Mouse (Mus musculus): ENCODE measurements at regions not wholly inside any gene's neighbourhood (a gene's known extent, or its start where the extent isn't known, plus 50 kb on each side); places are given as distances from the start of the nearest gene placed in this dataset.

DNA sequence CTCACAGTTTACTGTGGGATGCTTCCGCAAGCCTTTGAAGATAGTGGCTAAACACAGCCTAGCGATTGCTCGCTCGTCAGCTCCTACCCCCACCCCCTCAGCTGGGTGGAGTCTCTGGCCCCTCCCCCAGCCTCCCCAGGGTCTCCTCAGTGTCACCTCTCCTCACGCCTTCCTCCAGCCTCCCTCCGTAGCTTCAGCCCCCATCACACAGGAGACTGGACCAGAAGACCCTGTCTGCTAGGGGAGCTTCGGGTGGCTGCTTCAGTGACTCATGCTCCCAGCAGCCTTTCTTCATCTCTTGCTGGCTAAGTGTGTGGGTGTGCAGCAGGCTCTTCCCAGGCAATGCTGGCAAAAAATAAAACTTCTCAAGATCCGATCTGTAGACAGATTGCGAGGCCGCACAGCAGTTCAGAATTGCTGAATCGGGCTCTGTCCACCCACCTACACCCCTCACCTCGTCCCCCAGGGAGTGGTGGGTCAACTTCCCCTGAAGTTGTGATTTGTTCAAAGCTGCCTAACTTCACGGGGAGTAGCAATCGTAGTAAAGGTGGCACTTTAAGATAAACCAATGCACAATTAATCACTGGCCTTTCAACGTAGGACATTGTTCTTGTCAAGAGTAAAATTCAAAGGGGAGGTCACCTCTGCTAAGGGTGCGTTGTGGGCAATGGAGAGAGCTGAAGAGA lies 61.2 kb upstream of the Ankrd28 start:
- H3K9me3 ChIP-seq (ENCODE audit: control insufficient read depth, low read length): no peaks in the 10 kb centered on the region
- H3K36me3 ChIP-seq (ENCODE audit: control insufficient read depth, insufficient read depth, low read length): no peaks in the 10 kb centered on the region
- H3K9ac ChIP-seq (ENCODE audit: low read length): peak overlapping the region; percentile 47
- peaks cover 23% of the 10 kb centered on the region for H3K4me1 ChIP-seq (ENCODE audit: control insufficient read depth, insufficient read depth, low read length)
- H3K4me3 ChIP-seq (ENCODE audit: low read depth, low read length): no peak overlapping the region
- ATAC-seq (ENCODE audit: low FRiP score) (peak; percentile 86), DNase-seq (ENCODE audit: low spot score, missing footprints) (peak; percentile 95)
- 2% methylated on average over 16 of the region's 16 CpGs for WGBS
- H3K4me2 ChIP-seq: peak overlapping the region; percentile 37
- H3K27ac ChIP-seq (ENCODE audit: low read depth, low read length): peak overlapping the region; percentile 64
- peaks cover 5% of the 10 kb centered on the region for H3K27me3 ChIP-seq (ENCODE audit: control insufficient read depth, insufficient read depth, low read length)

DNA sequence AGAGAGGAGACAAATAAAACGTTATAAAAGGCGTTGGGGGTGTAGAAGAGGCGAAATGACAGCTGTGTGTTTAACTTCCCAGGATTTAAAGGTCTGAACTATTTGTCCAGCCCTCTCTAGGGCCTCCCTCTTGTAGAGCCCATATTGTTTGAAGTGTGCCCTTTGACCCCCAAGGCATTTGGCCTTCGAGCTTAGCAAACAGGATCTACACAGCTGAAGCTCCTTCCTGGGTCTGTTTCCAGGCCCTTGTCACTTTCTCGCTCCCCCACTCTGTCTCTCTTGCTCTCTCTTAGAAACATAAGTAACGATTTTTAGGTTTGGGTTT lies 61.7 kb upstream of the Ankrd28 start:
- peak overlapping the region; percentile 37; the same call in 1 of the 2 replicates for H3K4me2 ChIP-seq
- peaks cover 23% of the 10 kb centered on the region for H3K4me1 ChIP-seq (ENCODE audit: control insufficient read depth, insufficient read depth, low read length)
- H3K27me3 ChIP-seq (ENCODE audit: control insufficient read depth, insufficient read depth, low read length): peaks cover 5% of the 10 kb centered on the region
- no peak overlapping the region for H3K4me3 ChIP-seq (ENCODE audit: low read depth, low read length)
- H3K9me3 ChIP-seq (ENCODE audit: control insufficient read depth, low read length): no peaks in the 10 kb centered on the region
- DNase-seq (ENCODE audit: low spot score, missing footprints) (peak; percentile 94), ATAC-seq (ENCODE audit: low FRiP score) (peak; percentile 81)
- 3% methylated on average over 6 of the region's 6 CpGs for WGBS
- H3K36me3 ChIP-seq (ENCODE audit: control insufficient read depth, insufficient read depth, low read length): no peaks in the 10 kb centered on the region
- H3K27ac ChIP-seq (ENCODE audit: low read depth, low read length): peak overlapping the region; percentile 64; the same call in 1 of the 2 replicates
- no peak overlapping the region for H3K9ac ChIP-seq (ENCODE audit: low read length)

DNA sequence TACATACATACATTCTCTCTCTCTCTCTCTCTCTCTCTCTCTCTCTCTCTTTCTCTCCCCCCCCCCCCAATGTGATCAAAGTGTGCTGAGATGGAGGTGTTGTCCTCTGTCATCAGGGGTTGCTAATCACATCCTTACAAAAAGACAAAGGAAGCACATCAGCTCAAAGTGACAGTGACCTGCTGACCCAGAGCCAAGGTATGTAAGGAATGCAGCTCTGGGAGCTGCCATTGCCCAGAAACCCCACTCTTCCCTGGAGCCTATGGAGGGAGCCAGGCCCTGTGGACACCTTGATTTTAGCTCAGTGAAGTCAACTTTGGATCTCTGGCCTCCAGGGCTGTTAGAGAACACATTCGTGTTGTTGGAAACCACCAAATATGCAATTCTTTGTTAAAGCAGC lies 66.0 kb upstream of the Ankrd28 start:
- no peak for DNase-seq (ENCODE audit: low spot score, missing footprints)

GRCm38 (mm10) chr14:31899504-31899903 lies 69.1 kb upstream of the Ankrd28 start:
- H3K4me1 ChIP-seq (ENCODE audit: control insufficient read depth, insufficient read depth, low read length): no peaks in the 10 kb centered on the region
- H3K9ac ChIP-seq (ENCODE audit: low read length): no peak overlapping the region
- H3K27ac ChIP-seq (ENCODE audit: low read depth, low read length): no peak overlapping the region
- H3K27me3 ChIP-seq (ENCODE audit: control insufficient read depth, insufficient read depth, low read length): no peaks in the 10 kb centered on the region
- H3K4me3 ChIP-seq (ENCODE audit: low read depth, low read length): no peak overlapping the region
- no peaks in the 10 kb centered on the region for H3K9me3 ChIP-seq (ENCODE audit: control insufficient read depth, low read length)
- DNase-seq (ENCODE audit: low spot score, missing footprints) (no peak), ATAC-seq (ENCODE audit: low FRiP score) (no peak)
- no peaks in the 10 kb centered on the region for H3K36me3 ChIP-seq (ENCODE audit: control insufficient read depth, insufficient read depth, low read length)
- no peak overlapping the region for H3K4me2 ChIP-seq
- 57% methylated on average over 8 of the region's 8 CpGs for WGBS

More for the DNA sequence above, 66.0 kb upstream of the Ankrd28 start:
- no peak for ATAC-seq (ENCODE audit: low FRiP score)
- Histone ChIP-seq H3K36me3 (ENCODE audit: control insufficient read depth, insufficient read depth, low read length) (no peaks in the 10 kb centered on the region), H3K9me3 (ENCODE audit: control insufficient read depth, low read length) (no peaks in the 10 kb centered on the region), H3K4me1 (ENCODE audit: control insufficient read depth, insufficient read depth, low read length) (peaks cover 13% of the 10 kb centered on the region), H3K4me2 (no peak overlapping the region), H3K27ac (ENCODE audit: low read depth, low read length) (no peak overlapping the region), H3K4me3 (ENCODE audit: low read depth, low read length) (no peak overlapping the region), H3K9ac (ENCODE audit: low read length) (no peak overlapping the region), H3K27me3 (ENCODE audit: control insufficient read depth, insufficient read depth, low read length) (no peaks in the 10 kb centered on the region; the same call in 1 of the 2 replicates)
- 69% methylated on average over 1 of the region's 1 CpGs for WGBS

GRCm38 (mm10) chr14:31899906-31900305 lies 69.5 kb upstream of the Ankrd28 start:
- ATAC-seq (ENCODE audit: low FRiP score): no peak
- H3K36me3 ChIP-seq (ENCODE audit: control insufficient read depth, insufficient read depth, low read length): no peaks in the 10 kb centered on the region
- H3K4me2 ChIP-seq: no peak overlapping the region
- no peak overlapping the region for H3K27ac ChIP-seq (ENCODE audit: low read depth, low read length)
- no peak for DNase-seq (ENCODE audit: low spot score, missing footprints)
- no peak overlapping the region for H3K4me3 ChIP-seq (ENCODE audit: low read depth, low read length)
- H3K4me1 ChIP-seq (ENCODE audit: control insufficient read depth, insufficient read depth, low read length): no peaks in the 10 kb centered on the region
- no peak overlapping the region for H3K9ac ChIP-seq (ENCODE audit: low read length)
- 61% methylated on average over 4 of the region's 4 CpGs for WGBS
- H3K9me3 ChIP-seq (ENCODE audit: control insufficient read depth, low read length): no peaks in the 10 kb centered on the region
- no peaks in the 10 kb centered on the region for H3K27me3 ChIP-seq (ENCODE audit: control insufficient read depth, insufficient read depth, low read length)

GRCm38 (mm10) chr14:31901901-31902300 lies 71.5 kb upstream of the Ankrd28 start:
- no peak for DNase-seq (ENCODE audit: low spot score, missing footprints)
- H3K4me1 ChIP-seq (ENCODE audit: control insufficient read depth, insufficient read depth, low read length): no peaks in the 10 kb centered on the region
- ATAC-seq (ENCODE audit: low FRiP score): no peak
- no peak overlapping the region for H3K27ac ChIP-seq (ENCODE audit: low read depth, low read length)
- 54% methylated on average over 4 of the region's 4 CpGs for WGBS
- no peak overlapping the region for H3K4me2 ChIP-seq
- no peaks in the 10 kb centered on the region for H3K27me3 ChIP-seq (ENCODE audit: control insufficient read depth, insufficient read depth, low read length)
- no peak overlapping the region for H3K4me3 ChIP-seq (ENCODE audit: low read depth, low read length)
- H3K9ac ChIP-seq (ENCODE audit: low read length): no peak overlapping the region
- no peaks in the 10 kb centered on the region for H3K9me3 ChIP-seq (ENCODE audit: control insufficient read depth, low read length)
- H3K36me3 ChIP-seq (ENCODE audit: control insufficient read depth, insufficient read depth, low read length): no peaks in the 10 kb centered on the region

DNA sequence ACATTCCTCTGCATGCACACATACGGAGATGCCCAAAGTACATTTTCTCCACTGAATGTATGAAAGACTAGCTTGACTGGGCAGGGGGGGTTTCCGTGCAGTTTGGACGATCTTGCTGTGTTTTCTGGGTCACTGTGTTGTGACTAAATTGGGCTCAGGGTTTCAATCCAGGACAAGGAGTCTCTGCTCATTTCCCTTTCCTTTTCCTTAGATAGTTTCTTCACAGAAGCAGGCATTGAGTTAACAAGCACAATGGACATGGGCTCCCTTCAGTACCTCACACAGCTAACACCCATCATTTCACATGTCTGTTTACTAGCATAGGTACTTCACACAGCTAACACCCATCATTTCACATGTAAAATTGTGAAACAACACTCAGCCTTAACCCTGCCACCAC lies 73.2 kb upstream of the Ankrd28 start:
- no peaks in the 10 kb centered on the region for H3K4me1 ChIP-seq (ENCODE audit: control insufficient read depth, insufficient read depth, low read length)
- H3K9ac ChIP-seq (ENCODE audit: low read length): no peak overlapping the region
- no peak overlapping the region for H3K27ac ChIP-seq (ENCODE audit: low read depth, low read length)
- H3K4me3 ChIP-seq (ENCODE audit: low read depth, low read length): no peak overlapping the region
- WGBS: 87% methylated on average over 3 of the region's 3 CpGs
- H3K9me3 ChIP-seq (ENCODE audit: control insufficient read depth, low read length): no peaks in the 10 kb centered on the region
- ATAC-seq (ENCODE audit: low FRiP score) (no peak), DNase-seq (ENCODE audit: low spot score, missing footprints) (no peak)
- H3K36me3 ChIP-seq (ENCODE audit: control insufficient read depth, insufficient read depth, low read length): no peaks in the 10 kb centered on the region
- H3K27me3 ChIP-seq (ENCODE audit: control insufficient read depth, insufficient read depth, low read length): no peaks in the 10 kb centered on the region
- no peak overlapping the region for H3K4me2 ChIP-seq

DNA sequence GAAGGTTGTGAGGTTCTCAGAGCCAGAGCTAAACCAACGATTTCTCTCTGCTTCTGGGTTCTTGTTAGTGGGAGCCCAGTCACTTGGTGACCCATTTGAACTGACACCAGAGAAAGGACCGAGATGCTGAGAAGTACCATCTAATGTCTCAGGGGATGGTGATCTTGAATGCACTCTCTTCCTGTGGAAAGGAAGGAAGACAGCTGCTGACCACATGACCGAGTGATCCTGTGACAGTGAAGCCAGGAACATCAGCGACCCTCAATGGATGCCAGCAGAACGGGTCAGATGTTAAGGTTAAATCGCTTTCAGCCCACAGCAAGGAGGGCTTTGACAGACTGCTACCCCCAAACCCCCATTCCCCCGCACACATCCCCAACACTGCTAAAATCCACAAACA lies 78.1 kb upstream of the Ankrd28 start:
- WGBS: 81% methylated on average over 7 of the region's 7 CpGs
- Histone ChIP-seq H3K4me2 (no peak overlapping the region), H3K4me1 (ENCODE audit: control insufficient read depth, insufficient read depth, low read length) (no peaks in the 10 kb centered on the region), H3K4me3 (ENCODE audit: low read depth, low read length) (no peak overlapping the region), H3K36me3 (ENCODE audit: control insufficient read depth, insufficient read depth, low read length) (no peaks in the 10 kb centered on the region), H3K9ac (ENCODE audit: low read length) (no peak overlapping the region), H3K27ac (ENCODE audit: low read depth, low read length) (no peak overlapping the region), H3K9me3 (ENCODE audit: control insufficient read depth, low read length) (no peaks in the 10 kb centered on the region), H3K27me3 (ENCODE audit: control insufficient read depth, insufficient read depth, low read length) (no peaks in the 10 kb centered on the region)
- DNase-seq (ENCODE audit: low spot score, missing footprints): no peak
- no peak for ATAC-seq (ENCODE audit: low FRiP score)

- no peak overlapping the region for H3K27ac ChIP-seq (ENCODE audit: low read depth, low read length)
- no peak overlapping the region for H3K4me2 ChIP-seq
- no peak overlapping the region for H3K9ac ChIP-seq (ENCODE audit: low read length)
- no peaks in the 10 kb centered on the region for H3K9me3 ChIP-seq (ENCODE audit: control insufficient read depth, low read length)
- no peak overlapping the region for H3K4me3 ChIP-seq (ENCODE audit: low read depth, low read length)
- ATAC-seq (ENCODE audit: low FRiP score) (no peak), DNase-seq (ENCODE audit: low spot score, missing footprints) (no peak)
- H3K27me3 ChIP-seq (ENCODE audit: control insufficient read depth, insufficient read depth, low read length): no peaks in the 10 kb centered on the region
- H3K4me1 ChIP-seq (ENCODE audit: control insufficient read depth, insufficient read depth, low read length): no peaks in the 10 kb centered on the region
- 71% methylated on average over 4 of the region's 4 CpGs for WGBS
- no peaks in the 10 kb centered on the region for H3K36me3 ChIP-seq (ENCODE audit: control insufficient read depth, insufficient read depth, low read length)
These were observed 78.8 kb upstream of the Ankrd28 start for GRCm38 (mm10) chr14:31909291-31909690.
